Mouse (Mus musculus) left cerebral cortex, adult 11 months (tissue): ENCODE measurements around the gene Cand1.
A peak's percentile ranks its signal among the peaks of the same experiment; 100 is the strongest.

ENCODE experiments used
- DNase-seq: peaks from one replicate; pipeline ENCODE4 v3.0.0; 2022; ENCODE audit warnings: low spot score

Gene Cand1

GRCm38 (mm10) chr10:119239969-119240721 lies at the start of gene Cand1:
Gene Cand1, minus strand, starts transcription at chr10:119240055.
- peak; percentile 98 for DNase-seq

GRCm38 (mm10) chr10:119278871-119279270 lies 39.0 kb upstream of the Cand1 start:
- no peak for DNase-seq

DNA sequence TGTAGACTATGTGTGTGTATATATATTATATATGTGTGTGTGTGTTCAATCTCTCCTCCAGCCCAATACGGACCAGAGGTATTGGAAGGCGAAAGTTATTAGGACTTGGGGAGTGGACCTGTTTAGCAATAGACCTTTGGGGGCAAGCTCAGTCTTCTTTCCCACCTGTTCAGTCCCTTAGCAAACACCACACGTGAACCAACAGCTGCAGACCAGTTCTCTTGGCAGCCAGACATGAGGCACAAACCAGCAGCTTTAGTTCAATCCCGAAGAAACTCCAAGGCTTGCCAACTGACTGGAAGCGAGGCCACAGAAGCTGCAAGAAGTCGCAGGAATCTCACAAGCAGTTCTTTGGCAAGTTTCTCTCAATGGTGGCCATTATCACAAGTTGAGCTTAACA lies 34.5 kb upstream of the Cand1 start:
- no peak for DNase-seq

GRCm38 (mm10) chr10:119272536-119272935 lies 32.7 kb upstream of the Cand1 start:
- no peak for DNase-seq

- DNase-seq = no peak
Observed at GRCm38 (mm10) chr10:119272005-119272404, 32.1 kb upstream of the Cand1 start.

GRCm38 (mm10) chr10:119271101-119271500 lies 31.2 kb upstream of the Cand1 start:
- no peak for DNase-seq

DNA sequence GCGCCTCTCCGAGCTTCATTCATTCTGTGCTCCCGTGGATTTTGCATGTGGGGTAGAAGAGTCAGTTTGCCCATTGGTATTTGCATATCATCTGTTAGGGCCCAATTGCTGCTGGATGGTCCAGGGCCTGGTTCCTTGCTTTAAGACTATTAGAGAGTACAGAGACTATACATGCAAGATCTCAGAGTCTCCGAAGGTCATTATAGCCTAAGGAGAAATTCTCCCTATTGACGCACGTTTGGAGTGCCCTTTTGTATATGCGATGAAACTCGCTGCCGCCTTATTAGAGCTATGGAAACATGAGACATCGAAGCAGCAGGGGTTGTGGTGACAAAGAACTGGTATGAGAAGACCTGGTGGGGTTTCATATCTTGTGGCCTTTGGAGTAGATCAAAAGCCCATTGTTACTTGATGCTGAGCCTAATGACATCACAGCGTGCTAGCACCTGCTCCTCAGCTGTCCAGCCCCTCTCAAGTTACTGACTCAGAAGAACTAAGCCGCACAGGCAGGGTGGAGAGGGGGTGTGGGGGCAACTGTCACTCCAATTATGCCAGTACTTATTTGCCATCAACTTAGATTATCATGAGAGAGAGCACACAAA lies 30.6 kb upstream of the Cand1 start:
- no peak for DNase-seq

- DNase-seq = no peak
Observed at GRCm38 (mm10) chr10:119264761-119265160, 24.9 kb upstream of the Cand1 start.

GRCm38 (mm10) chr10:119262821-119263220 lies 23.0 kb upstream of the Cand1 start:
- no peak for DNase-seq

DNA sequence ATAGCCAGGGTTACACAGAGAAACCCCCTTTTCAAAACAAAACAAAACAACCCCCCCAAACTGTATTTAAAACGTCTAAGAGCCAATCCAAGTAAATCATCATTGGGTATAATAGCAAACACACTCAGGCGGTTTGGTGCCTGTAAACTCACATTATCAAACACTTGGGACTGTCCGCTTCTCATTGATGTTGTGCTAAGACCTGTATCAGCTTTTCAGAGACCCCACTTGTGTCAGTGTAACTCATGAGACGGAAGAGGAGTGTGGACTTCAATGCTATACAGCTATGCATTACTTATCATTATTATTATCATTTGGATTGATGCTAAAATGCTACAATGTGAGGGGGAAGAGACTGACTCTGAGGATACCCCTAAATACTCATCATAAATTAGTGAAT lies 18.0 kb upstream of the Cand1 start:
- no peak for DNase-seq

DNA sequence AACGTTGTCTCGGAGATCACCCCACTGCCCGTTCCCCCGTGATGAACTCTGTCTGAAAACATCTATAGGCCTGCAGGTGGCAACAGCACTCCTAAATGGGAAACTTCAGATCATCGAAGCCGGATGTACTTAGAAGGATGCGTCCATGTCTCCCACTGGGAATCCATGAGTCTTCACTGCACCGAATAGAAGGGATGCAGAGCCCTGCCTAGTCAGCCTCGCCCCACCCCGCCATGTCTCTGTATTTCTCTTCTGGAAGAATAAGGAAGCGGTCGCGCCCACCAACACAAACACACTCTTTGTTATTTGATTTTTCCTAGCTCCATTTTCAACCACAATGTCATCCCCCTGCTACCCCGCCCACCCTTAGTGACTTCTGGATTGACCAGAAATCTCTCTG lies 4.3 kb upstream of the Cand1 start:
- no peak for DNase-seq

DNA sequence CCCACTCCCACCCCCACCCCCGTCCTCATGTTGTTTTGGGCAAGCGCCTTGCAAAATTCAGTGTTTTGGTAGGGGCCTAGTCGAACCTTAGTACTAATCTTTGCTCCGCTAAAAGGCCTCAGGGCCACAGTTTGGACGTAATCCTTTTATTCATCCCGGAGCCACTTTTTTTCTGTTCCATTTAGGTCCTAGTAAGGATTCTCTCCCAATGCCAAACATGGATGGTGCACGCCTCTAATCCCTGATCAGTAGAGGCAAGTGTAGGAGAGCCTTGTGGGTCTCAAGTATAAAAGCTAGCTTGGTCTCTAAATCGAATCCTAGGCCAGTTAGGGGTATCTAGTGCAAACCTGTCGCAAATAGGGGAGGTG lies 851 bp upstream of the Cand1 start:
- peak; percentile 42 for DNase-seq

GRCm38 (mm10) chr10:119239633-119239968 lies 254 bp downstream of the Cand1 start:
- no peak for DNase-seq

DNA sequence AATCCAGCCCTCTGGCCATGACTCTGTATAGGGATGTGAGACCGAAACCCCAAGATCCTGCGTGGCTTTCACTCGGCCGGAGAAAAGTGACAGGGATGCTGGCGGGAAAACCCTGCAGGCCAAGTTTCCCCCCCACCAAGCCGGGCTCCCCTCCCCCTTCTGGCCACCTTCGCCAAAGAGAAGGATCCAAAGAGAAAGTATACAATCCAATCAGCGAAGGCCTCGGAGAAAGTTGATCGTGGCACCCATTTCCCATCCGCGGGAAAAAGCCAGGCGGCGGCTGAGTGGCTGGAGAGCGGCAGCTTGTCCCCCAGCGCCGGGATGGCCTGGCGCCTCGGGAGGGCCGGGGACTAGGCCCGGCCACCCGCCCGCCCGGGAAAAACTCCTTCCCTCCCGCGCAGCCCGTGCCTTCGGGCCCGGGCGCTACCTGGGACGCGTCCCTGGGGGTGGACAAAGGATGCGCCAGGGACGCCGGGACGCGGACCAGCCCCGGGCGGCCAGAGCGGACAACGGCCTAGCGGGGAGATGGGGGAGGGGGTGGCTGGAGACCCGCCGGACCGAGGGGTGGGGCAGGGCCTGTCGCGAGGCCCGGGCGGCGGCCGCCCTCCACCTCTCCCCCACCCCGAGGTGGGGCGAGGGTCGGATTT lies 747 bp downstream of the Cand1 start:
- DNase-seq = no peak

DNA sequence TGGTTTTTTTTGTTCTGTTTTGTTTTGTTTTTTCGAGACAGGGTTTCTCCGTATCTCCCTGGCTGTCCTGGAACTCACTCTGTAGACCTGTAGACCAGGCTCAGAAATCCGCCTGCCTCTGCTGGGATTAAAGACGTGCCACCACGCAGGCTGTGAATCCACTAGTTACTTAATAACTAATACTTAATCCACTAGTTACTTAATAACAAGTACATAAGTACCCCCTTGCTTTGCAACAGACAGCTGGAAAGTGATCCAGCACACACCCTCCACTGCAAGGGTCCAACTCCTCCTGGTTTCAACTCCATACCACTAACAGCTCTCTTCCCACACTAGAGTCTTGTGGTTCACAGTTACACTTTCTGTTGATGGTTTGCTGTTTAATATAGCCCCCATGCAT lies 8.3 kb downstream of the Cand1 start:
- DNase-seq = no peak

GRCm38 (mm10) chr10:119230703-119231102 lies 9.2 kb downstream of the Cand1 start:
- no peak for DNase-seq

- no peak for DNase-seq
Observed at GRCm38 (mm10) chr10:119230074-119230669, 9.7 kb downstream of the Cand1 start.

DNA sequence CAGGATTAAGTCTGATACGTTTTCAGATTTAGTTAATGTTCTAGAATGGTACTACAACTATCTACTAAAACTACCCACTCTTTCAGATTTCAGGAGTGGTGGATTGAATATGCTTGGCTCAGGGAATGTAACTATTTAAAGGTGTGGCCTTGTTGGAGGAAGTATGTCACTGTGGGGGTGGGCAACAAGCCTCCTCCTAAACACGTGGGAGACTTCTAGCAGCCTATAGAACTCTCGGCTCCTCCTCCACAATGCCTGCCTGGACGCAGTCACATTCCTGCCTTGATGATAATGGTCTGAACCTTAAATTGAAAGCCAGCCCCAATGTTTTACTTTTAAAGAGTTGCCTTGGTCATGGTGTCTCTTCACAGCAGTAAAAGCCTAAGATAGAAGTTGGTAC lies 16.2 kb downstream of the Cand1 start:
- DNase-seq = no peak

GRCm38 (mm10) chr10:119221631-119222030 lies 18.2 kb downstream of the Cand1 start:
- DNase-seq = no peak

DNA sequence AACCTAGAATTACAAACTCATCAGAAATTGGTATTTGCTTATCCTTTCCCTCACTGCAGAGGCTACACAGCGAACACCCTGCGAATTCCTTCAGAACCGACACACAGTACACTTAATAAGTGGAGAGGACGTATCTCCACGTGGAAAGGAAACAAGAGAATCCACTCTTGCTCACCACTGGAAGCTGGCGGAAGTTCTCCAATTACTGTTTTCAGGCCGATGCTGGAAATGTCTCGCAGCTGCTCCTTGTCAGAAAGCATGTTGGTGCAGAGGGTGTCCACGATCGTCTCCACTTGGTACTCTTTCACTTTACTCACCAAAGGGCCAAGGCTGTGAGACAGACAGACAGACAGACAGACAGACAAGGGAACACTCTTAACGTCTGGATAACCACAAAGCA lies 20.4 kb downstream of the Cand1 start:
- no peak for DNase-seq

- no peak for DNase-seq
Observed at GRCm38 (mm10) chr10:119218274-119219080, 21.4 kb downstream of the Cand1 start.

DNA sequence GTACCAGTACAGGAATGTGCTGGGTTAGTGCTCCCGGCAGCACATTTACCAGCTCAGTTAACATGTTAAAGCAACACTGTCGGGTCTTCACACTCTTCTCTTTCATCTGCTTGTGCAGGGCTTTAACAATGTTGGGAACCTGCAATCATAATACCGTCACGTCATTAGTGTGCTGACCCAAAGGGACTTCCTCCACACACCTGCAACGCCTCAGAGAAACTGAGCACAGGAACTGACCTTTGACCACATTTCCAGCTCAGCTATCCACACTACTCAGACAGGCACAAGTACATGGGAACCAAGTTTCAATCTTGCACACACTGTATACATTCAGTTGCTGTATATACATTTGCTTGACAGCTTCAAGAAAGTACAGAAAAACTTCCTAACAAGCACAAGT lies 27.4 kb downstream of the Cand1 start:
- DNase-seq = no peak
